Mouse (Mus musculus): Measurements from ENCODE around the gene Mogat2. TPM values are rescaled to one million over a fixed set of nuclear protein-coding genes. Genes with fewer than 3 reads are reported as not detected.

Gene Mogat2
- polyA plus RNA-seq (2016; fragmentation: Nextera tagmentation; extraction: Ambion mirVana) = 28.8 and 33.9 TPM in 2 replicates

DNA sequence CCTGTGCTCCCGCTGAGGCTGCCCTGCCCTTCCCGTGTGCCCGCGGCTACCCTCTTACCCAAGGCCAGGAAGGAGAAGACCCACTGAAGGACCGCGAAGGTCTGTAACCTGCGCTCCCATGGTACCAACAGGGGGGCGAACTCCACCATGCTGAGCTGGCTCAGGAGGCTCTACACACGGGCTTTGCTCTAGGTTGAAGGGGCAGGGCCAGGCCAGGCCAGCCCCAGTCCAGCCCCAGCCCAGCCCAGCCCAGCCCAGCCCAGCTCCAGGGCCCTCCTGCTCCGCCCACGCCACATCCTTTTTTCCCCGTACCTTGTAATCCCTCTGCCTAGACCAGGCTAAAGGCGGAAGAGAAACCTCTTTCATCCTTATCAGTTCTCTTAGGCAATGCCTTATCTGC lies at the start of gene Mogat2:
Gene Mogat2 (minus strand): TSS at position 203 of the 400 bp plus-strand sequence.
- no peak within 1 kb of the TSS for H3K27ac ChIP-seq
- no peaks in the 10 kb centered on the region for H3K36me3 ChIP-seq
- H3K4me1 ChIP-seq = peaks cover 27% of the 10 kb centered on the region
- H3K4me3 ChIP-seq = peak within 1 kb of the TSS; percentile 41
- WGBS (ENCODE audit: insufficient replicate concordance) = 4% methylated on average over 13 of the region's 13 CpGs
- H3K4me2 ChIP-seq = peak within 1 kb of the TSS; percentile 59
- no peaks in the 10 kb centered on the region for H3K9me3 ChIP-seq (replicated peaks)
- H3K27me3 ChIP-seq (replicated peaks) = peaks cover 30% of the 10 kb centered on the region
- peak within 1 kb of the TSS; percentile 31; the same call in 1 of the 2 replicates for H3K9ac ChIP-seq
- peak; percentile 81 for ATAC-seq

DNA sequence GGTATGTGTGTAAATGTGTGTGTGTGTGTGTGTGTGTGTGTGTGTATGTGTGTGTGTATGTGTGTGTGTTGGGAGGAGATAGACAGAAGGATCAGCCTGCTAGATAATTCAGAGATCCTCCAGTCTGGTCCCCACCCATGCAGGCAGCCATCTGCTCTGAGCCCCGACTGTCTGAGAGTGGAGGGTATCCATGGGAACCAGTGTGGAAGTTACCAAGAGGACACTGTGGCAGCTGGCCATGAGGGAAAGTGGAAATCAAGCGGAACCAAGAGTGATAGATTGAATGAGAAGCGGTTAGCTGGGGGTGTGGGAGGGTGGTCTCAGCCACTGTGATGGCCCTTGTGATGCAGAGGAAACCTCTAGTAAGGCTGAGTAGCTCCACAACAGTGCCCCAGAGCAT lies 48.9 kb upstream of the Mogat2 start:
- Histone ChIP-seq H3K36me3 (no peaks in the 10 kb centered on the region), H3K4me3 (no peak overlapping the region), H3K9ac (no peak overlapping the region), H3K4me1 (no peaks in the 10 kb centered on the region), H3K9me3 (replicated peaks) (no peaks in the 10 kb centered on the region), H3K27me3 (replicated peaks) (peaks cover 17% of the 10 kb centered on the region; the same call in 1 of the 2 replicates), H3K4me2 (no peak overlapping the region), H3K27ac (no peak overlapping the region)
- 62% methylated on average over 3 of the region's 3 CpGs for WGBS (ENCODE audit: insufficient replicate concordance)
- ATAC-seq = no peak

DNA sequence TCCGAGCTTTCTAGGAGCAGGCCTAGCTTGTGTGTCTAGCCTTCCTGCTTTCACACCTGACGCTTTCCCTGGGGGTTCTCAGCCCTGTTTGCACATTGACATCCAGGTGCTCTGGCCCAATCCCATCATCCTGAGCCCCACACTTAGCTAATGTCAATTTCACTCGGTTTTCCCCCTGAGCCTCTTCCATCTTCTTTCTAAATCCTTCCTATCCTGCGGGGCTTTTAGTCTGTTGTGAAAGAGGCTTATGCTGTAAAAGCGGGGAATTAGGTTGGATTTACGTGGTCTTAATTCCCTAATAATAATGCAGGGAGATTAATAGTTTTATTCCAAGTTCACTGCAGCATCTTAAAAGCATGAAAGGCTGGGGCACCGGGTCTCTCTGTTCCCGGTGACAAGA lies 41.2 kb upstream of the Mogat2 start:
- 56% methylated on average over 8 of the region's 8 CpGs for WGBS (ENCODE audit: insufficient replicate concordance)
- ATAC-seq = no peak
- H3K9ac ChIP-seq = no peak overlapping the region
- H3K4me3 ChIP-seq = no peak overlapping the region
- peaks cover 13% of the 10 kb centered on the region for H3K27me3 ChIP-seq (replicated peaks)
- H3K27ac ChIP-seq = no peak overlapping the region
- no peaks in the 10 kb centered on the region for H3K9me3 ChIP-seq (replicated peaks)
- H3K36me3 ChIP-seq = no peaks in the 10 kb centered on the region
- H3K4me2 ChIP-seq = no peak overlapping the region
- no peaks in the 10 kb centered on the region for H3K4me1 ChIP-seq

DNA sequence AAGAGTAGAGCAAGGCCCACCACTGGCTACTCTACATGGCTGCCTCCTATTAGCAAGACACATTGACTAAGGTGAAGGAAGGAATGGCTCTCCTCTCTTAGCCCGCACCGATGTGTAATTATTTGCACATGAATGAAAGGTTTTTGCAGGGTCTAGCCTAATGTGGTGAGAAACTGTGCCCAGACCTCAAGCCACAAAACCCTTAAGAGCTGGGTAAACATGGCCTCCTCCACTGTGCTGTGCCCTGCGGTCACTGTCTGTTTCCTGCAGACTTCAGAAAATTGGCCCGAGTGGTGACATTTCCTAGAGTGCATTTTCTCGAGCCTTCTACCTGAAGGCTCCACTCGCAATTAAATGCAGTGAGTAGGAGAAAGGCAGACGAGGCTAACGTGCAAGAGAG lies 39.9 kb upstream of the Mogat2 start:
- Histone ChIP-seq H3K9me3 (replicated peaks) (no peaks in the 10 kb centered on the region), H3K4me2 (no peak overlapping the region), H3K27ac (no peak overlapping the region), H3K4me3 (no peak overlapping the region), H3K4me1 (no peaks in the 10 kb centered on the region), H3K27me3 (replicated peaks) (peaks cover 22% of the 10 kb centered on the region), H3K9ac (no peak overlapping the region), H3K36me3 (no peaks in the 10 kb centered on the region)
- no peak for ATAC-seq
- 75% methylated on average over 8 of the region's 8 CpGs for WGBS (ENCODE audit: insufficient replicate concordance)

DNA sequence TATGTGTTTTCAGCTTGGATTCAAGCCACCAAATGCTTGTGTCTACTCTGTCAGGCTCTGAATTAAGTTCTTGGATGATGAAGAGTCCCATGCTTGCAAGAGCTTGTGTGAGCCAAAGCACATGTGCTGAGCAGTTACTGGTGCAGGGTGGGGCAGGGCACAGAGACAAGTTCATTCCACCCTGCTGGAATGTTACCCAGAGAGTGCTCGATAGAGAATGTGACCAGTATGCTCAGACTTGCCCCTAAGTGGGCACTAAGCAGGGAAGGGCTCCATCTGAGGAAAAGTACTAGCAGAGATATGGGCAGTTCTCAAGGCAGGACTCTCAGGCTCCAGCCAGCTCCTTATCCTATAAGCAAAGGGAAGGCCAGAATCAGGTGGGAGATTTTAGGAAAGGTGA lies 38.3 kb upstream of the Mogat2 start:
- H3K4me2 ChIP-seq = no peak overlapping the region
- no peak overlapping the region for H3K27ac ChIP-seq
- no peak overlapping the region for H3K4me3 ChIP-seq
- H3K9me3 ChIP-seq (replicated peaks) = no peaks in the 10 kb centered on the region
- H3K4me1 ChIP-seq = no peaks in the 10 kb centered on the region
- no peak overlapping the region for H3K9ac ChIP-seq
- no peaks in the 10 kb centered on the region for H3K36me3 ChIP-seq
- ATAC-seq = no peak
- 71% methylated on average over 1 of the region's 1 CpGs for WGBS (ENCODE audit: insufficient replicate concordance)
- H3K27me3 ChIP-seq (replicated peaks) = peaks cover 30% of the 10 kb centered on the region

DNA sequence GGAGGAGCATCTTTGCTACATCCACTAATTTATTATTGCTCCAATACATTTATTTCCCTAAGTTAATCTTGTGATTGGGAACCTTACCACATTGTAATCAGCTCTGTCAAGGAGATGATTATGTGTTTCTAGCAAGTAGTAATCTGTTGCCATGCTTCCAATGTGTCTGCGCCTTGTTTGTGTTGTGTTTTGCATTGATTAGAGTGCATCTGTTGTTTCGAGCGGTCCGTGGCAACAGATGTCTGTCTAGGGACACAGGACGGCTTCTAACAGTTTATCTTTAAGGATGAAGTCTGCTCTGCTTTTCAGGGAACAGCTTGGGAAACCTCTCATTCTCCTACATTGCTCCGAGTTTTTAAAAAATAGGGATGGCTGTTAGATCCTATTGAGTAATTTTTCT lies 36.7 kb upstream of the Mogat2 start:
- H3K9ac ChIP-seq = no peak overlapping the region
- 59% methylated on average over 6 of the region's 6 CpGs for WGBS (ENCODE audit: insufficient replicate concordance)
- ATAC-seq = no peak

DNA sequence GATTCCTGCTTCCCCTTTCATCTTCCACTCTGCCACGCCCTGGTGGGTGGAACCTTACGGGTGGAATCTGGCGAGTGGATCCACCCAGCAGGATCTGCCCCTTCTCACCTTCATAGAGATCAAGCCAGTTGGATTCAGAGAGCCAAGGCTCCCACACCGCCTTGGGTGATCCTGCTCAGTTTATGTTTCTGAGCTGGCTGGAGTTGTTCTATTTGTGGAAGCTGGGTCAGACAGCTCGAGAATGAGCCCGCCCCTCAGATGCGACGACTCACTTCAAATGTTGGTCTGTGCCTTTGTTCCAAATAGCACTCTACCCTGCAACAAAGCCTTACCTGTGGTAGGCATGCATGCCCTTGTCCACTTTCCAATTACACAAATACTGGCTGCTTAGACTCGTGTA lies 33.2 kb upstream of the Mogat2 start:
- no peaks in the 10 kb centered on the region for H3K9me3 ChIP-seq (replicated peaks)
- H3K4me1 ChIP-seq = peaks cover 12% of the 10 kb centered on the region
- H3K4me2 ChIP-seq = no peak overlapping the region
- no peak overlapping the region for H3K27ac ChIP-seq
- no peaks in the 10 kb centered on the region for H3K36me3 ChIP-seq
- H3K27me3 ChIP-seq (replicated peaks) = peaks cover 74% of the 10 kb centered on the region
- no peak for ATAC-seq
- 47% methylated on average over 9 of the region's 9 CpGs for WGBS (ENCODE audit: insufficient replicate concordance)
- H3K9ac ChIP-seq = no peak overlapping the region
- no peak overlapping the region for H3K4me3 ChIP-seq

More for the DNA sequence above, 36.7 kb upstream of the Mogat2 start:
- H3K36me3 ChIP-seq = no peaks in the 10 kb centered on the region
- H3K4me2 ChIP-seq = no peak overlapping the region
- no peak overlapping the region for H3K27ac ChIP-seq
- peaks cover 45% of the 10 kb centered on the region for H3K27me3 ChIP-seq (replicated peaks)
- no peaks in the 10 kb centered on the region for H3K4me1 ChIP-seq
- no peaks in the 10 kb centered on the region for H3K9me3 ChIP-seq (replicated peaks)
- no peak overlapping the region for H3K4me3 ChIP-seq

DNA sequence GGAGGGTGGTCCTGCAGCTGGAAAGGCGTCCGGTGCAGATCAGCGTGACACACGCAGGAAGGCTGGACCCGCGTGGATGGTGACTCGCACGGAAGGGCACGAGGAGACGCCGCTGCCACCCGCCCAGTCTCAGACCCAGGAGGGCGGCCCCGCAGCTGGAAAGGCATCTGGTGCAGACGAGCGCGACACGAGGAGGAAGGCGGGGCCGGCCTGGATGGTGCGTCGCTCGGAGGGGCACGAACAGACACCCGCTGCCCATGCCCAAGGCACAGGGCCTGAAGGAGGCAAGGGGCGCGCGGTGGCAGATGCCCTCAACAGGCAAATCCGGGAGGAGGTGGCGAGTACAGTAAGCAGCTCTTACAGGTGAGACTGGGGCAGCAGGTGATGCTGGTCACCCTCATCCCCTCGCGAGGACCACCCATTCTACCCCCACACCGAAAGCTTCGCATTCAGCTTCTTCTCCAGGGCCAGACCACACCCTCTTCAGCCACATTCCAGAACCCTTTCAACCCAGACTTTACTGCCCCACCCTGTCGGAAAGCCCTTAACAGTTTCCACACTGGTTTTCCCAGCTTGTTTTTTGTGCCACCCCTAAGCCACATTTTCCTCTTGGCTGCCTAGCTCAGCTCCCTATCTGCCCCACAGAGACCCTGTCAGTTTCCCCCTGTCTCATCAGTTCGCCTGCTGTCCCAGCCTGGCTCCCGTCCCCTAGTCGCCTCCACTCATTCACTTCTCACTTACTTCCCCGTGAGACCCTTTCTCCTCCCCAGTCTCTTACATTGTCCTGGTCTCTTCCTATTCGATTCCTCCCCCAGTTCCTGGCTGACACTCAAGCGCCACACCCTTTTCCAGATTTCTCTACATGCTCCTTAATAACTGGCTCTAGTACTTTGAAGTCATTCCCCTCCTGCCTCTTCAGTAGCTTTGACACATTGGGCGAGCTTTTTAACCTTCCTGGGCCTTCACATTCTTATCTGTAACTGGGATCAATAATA lies 30.8 kb upstream of the Mogat2 start:
- Histone ChIP-seq H3K9me3 (replicated peaks) (no peaks in the 10 kb centered on the region), H3K4me3 (no peak overlapping the region; the same call in 1 of the 2 replicates), H3K27me3 (replicated peaks) (peaks cover 86% of the 10 kb centered on the region), H3K27ac (no peak overlapping the region), H3K36me3 (no peaks in the 10 kb centered on the region), H3K4me1 (peaks cover 12% of the 10 kb centered on the region), H3K4me2 (peak overlapping the region; percentile 61), H3K9ac (no peak overlapping the region)
- 7% methylated on average over 38 of the region's 42 CpGs for WGBS (ENCODE audit: insufficient replicate concordance)
- no peak for ATAC-seq

DNA sequence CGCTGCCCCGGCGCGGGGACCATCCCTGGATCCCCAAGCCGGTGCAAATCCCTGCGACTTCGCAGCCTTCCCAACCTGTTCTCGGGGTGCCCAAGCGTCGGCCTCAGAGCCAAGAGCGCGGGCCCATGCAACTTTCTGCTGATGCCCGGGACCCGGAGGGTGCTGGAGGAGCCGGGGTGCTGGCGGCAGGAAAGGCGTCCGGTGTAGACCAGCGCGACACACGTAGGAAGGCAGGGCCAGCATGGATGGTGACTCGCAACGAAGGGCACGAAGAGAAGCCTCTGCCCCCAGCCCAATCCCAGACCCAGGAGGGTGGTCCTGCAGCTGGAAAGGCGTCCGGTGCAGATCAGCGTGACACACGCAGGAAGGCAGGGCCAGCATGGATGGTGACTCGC lies 30.1 kb upstream of the Mogat2 start:
- H3K9ac ChIP-seq = no peak overlapping the region
- H3K4me3 ChIP-seq = peak overlapping the region; percentile 39
- H3K27ac ChIP-seq = no peak overlapping the region
- peak overlapping the region; percentile 61 for H3K4me2 ChIP-seq
- H3K9me3 ChIP-seq (replicated peaks) = no peaks in the 10 kb centered on the region
- peaks cover 12% of the 10 kb centered on the region for H3K4me1 ChIP-seq
- H3K27me3 ChIP-seq (replicated peaks) = peaks cover 86% of the 10 kb centered on the region
- ATAC-seq = no peak
- WGBS (ENCODE audit: insufficient replicate concordance) = 2% methylated on average over 29 of the region's 29 CpGs
- no peaks in the 10 kb centered on the region for H3K36me3 ChIP-seq

DNA sequence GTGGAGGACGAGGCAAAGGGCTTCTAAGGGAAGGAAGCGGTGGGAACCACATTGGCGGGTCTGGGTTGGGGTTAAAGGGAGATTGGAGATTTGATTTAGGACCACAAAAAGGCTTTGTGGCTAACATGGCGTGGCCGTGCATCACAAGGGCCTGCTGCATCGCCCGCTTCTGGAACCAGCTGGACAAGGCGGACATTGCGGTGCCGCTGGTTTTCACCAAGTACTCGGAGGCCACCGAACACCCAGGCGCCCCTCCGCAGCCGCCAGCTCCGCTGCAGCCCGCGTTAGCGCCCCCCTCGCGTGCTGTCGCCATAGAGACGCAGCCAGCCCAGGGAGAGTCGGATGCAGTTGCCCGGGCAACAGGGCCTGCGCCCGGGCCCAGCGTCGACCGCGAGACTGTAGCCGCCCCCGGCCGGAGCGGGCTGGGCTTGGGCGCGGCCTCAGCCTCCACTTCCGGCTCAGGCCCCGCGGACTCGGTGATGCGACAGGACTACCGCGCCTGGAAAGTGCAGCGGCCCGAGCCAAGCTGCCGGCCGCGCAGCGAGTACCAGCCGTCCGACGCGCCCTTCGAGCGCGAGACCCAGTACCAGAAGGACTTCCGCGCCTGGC lies 29.6 kb upstream of the Mogat2 start:
- H3K9me3 ChIP-seq (replicated peaks) = no peaks in the 10 kb centered on the region
- no peak for ATAC-seq
- H3K9ac ChIP-seq = no peak overlapping the region
- H3K27ac ChIP-seq = no peak overlapping the region
- peaks cover 83% of the 10 kb centered on the region for H3K27me3 ChIP-seq (replicated peaks)
- H3K4me1 ChIP-seq = peaks cover 12% of the 10 kb centered on the region
- H3K4me3 ChIP-seq = peak overlapping the region; percentile 39
- H3K36me3 ChIP-seq = no peaks in the 10 kb centered on the region
- WGBS (ENCODE audit: insufficient replicate concordance) = under 1% methylated on average over 58 of the region's 59 CpGs
- H3K4me2 ChIP-seq = peak overlapping the region; percentile 61

DNA sequence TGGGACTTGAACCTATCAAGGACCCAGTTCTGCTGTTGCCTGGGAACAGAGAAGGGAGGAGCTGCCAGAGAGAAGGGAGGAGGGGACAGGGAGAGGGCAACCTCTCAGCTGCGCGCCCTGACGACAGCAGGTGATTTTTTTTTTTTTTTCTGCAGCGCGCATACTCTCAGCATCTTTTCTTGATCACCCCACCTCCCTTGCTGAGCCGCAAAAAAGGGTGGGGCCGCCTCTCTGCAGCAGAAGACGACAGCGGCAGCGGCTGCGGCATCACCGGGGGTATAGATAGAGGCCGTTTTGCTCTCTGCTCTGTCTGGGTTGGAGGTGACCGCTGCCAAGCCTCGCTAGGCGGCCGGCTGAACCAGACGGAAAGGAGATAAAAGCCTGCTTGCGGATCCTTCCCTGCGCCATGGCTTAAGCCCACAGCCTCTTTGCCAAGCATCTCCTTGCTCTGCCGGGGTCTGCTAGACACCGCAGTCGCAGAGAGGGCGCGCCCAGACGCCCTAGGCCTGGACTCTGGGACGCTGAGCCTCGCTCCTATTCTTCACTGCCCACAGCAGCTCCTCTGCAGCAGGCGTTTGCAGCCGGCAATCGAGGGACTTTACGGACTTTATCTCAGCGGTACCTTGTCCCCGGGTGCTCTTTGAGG lies 29.0 kb upstream of the Mogat2 start, which contains the start of gene Map6:
Gene Map6 (plus strand): TSS at position 197 of the 646 bp plus-strand sequence.
- peak within 1 kb of the TSS; percentile 39 for H3K4me3 ChIP-seq
- H3K9ac ChIP-seq = no peak within 1 kb of the TSS
- peaks cover 12% of the 10 kb centered on the region for H3K4me1 ChIP-seq
- ATAC-seq = no peak
- H3K9me3 ChIP-seq (replicated peaks) = no peaks in the 10 kb centered on the region
- peaks cover 85% of the 10 kb centered on the region for H3K27me3 ChIP-seq (replicated peaks)
- 2% methylated on average over 34 of the region's 34 CpGs for WGBS (ENCODE audit: insufficient replicate concordance)
- peak within 1 kb of the TSS; percentile 61 for H3K4me2 ChIP-seq
- no peaks in the 10 kb centered on the region for H3K36me3 ChIP-seq
- no peak within 1 kb of the TSS for H3K27ac ChIP-seq

DNA sequence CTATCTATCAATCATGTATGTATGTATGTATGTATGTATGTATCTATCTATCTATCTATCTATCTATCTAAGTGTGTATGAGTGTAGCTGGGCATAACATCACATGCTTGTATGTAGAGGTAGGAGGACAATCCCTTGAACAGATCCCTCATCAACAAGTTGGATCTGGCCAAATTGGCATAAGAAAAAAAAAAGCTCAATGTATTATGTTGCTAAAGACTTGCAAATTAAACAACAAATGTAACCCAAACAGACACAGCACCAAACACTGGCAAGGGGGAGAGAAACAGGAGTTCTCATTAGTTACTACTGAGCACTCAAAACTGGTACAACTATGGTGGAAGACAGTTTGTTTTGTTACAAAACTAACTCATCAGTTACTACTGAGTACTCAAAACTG lies 26.2 kb upstream of the Mogat2 start:
- Histone ChIP-seq H3K9ac (no peak overlapping the region), H3K27me3 (replicated peaks) (peaks cover 72% of the 10 kb centered on the region), H3K4me1 (peaks cover 12% of the 10 kb centered on the region), H3K4me3 (no peak overlapping the region), H3K36me3 (no peaks in the 10 kb centered on the region), H3K4me2 (no peak overlapping the region), H3K9me3 (replicated peaks) (no peaks in the 10 kb centered on the region), H3K27ac (no peak overlapping the region)
- no peak for ATAC-seq

Data from liver, embryonic 12.5 days (tissue).